Mouse (Mus musculus): ENCODE measurements at regions not wholly inside any gene's neighbourhood (a gene's known extent, or its start where the extent isn't known, plus 50 kb on each side); places are given as distances from the start of the nearest gene placed in this dataset.

GRCm38 (mm10) chr6:31086283-31086682 lies 127.4 kb upstream of the Klf14 start:
- 82% methylated on average over 5 of the region's 5 CpGs for WGBS
- TF ChIP-seq POLR2A (IDR thresholded peaks at IDR 0.05; ENCODE audit: borderline replicate concordance, extremely low read depth, low read depth, low read length) (no peak), CTCF (IDR thresholded peaks at IDR 0.05; ENCODE audit: insufficient read depth, low read length) (no peak)
- H3K4me1 ChIP-seq (ENCODE audit: control insufficient read depth, insufficient read depth, low read length): peaks cover 55% of the 10 kb centered on the region

DNA sequence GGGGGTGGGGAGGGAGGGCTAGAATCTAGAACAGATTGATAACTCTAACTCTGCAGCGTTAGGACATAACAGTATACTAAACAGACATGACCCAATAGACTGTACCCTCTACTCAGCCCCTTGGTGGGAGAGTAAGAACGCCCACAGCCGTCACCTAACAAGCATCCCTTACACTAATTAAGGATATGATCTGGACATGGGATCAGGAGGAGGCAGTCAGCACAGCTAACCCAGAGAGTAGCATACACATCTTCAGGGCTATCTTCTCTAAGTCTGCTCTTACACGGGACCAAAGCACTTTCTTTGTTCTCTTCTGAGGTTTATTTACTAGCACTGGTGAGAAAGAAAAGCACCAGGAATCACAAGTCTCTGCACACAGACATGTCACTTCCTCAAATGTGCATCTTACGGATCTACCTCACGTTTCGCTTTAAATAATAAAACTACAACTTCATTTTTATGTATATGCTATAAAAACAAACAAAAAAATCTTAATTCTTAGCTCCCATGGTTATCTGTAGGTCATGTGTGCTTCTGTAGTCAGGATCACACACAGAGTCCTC lies 128.0 kb upstream of the Klf14 start:
- peaks cover 53% of the 10 kb centered on the region for H3K4me1 ChIP-seq (ENCODE audit: control insufficient read depth, insufficient read depth, low read length)
- WGBS: 71% methylated on average over 7 of the region's 7 CpGs
- TF ChIP-seq POLR2A (IDR thresholded peaks at IDR 0.05; ENCODE audit: borderline replicate concordance, extremely low read depth, low read depth, low read length) (no peak), CTCF (IDR thresholded peaks at IDR 0.05; ENCODE audit: insufficient read depth, low read length) (no peak)

More at GRCm38 (mm10) chr6:31086283-31086682, 127.4 kb upstream of the Klf14 start:
- DNase-seq: no peak
- no peak overlapping the region for H3K4me3 ChIP-seq (replicated peaks; ENCODE audit: extremely low read depth, low read depth, low read length)

GRCm38 (mm10) chr6:31087511-31087910 lies 128.6 kb upstream of the Klf14 start:
- 56% methylated on average over 4 of the region's 4 CpGs for WGBS
- Histone ChIP-seq H3K4me3 (replicated peaks; ENCODE audit: extremely low read depth, low read depth, low read length) (no peak overlapping the region), H3K4me1 (ENCODE audit: control insufficient read depth, insufficient read depth, low read length) (peaks cover 47% of the 10 kb centered on the region)
- no peak for TF ChIP-seq CTCF (IDR thresholded peaks at IDR 0.05; ENCODE audit: insufficient read depth, low read length)
- no peak for TF ChIP-seq POLR2A (IDR thresholded peaks at IDR 0.05; ENCODE audit: borderline replicate concordance, extremely low read depth, low read depth, low read length)
- no peak for DNase-seq

More for the DNA sequence above, 128.0 kb upstream of the Klf14 start:
- DNase-seq: no peak
- no peak overlapping the region for H3K4me3 ChIP-seq (replicated peaks; ENCODE audit: extremely low read depth, low read depth, low read length)

GRCm38 (mm10) chr6:31088147-31088972 lies 129.5 kb upstream of the Klf14 start:
- Histone ChIP-seq H3K4me1 (ENCODE audit: control insufficient read depth, insufficient read depth, low read length) (peaks cover 50% of the 10 kb centered on the region), H3K4me3 (replicated peaks; ENCODE audit: extremely low read depth, low read depth, low read length) (no peak overlapping the region)
- 19% methylated on average over 18 of the region's 18 CpGs for WGBS
- TF ChIP-seq CTCF (IDR thresholded peaks at IDR 0.05; ENCODE audit: insufficient read depth, low read length) (no peak), POLR2A (IDR thresholded peaks at IDR 0.05; ENCODE audit: borderline replicate concordance, extremely low read depth, low read depth, low read length) (no peak)
- no peak for DNase-seq

GRCm38 (mm10) chr6:31088973-31089368 lies 130.1 kb upstream of the Klf14 start:
- WGBS: 28% methylated on average over 5 of the region's 5 CpGs
- Histone ChIP-seq H3K4me1 (ENCODE audit: control insufficient read depth, insufficient read depth, low read length) (peaks cover 51% of the 10 kb centered on the region), H3K4me3 (replicated peaks; ENCODE audit: extremely low read depth, low read depth, low read length) (no peak overlapping the region)
- no peak for TF ChIP-seq POLR2A (IDR thresholded peaks at IDR 0.05; ENCODE audit: borderline replicate concordance, extremely low read depth, low read depth, low read length)
- TF ChIP-seq CTCF (IDR thresholded peaks at IDR 0.05; ENCODE audit: insufficient read depth, low read length): no peak
- DNase-seq: no peak

DNA sequence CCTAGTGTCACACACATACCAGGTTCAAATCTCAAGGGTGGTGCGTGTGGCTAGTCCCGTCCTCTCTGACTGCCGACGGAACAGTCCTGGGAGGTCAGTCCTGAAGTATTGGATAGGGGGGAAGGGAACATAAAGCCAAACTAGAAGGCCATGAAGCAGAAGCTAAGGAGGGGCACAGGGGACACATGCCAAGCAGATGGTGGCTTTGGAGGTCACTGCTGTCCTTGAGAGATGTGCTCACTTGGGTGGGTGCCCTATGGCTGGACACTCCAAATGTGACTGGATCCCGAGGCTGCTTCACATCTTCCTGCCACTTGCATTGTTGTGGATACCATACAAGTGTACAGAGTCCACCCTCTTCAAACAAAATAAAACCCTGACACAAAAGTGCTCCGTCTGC lies 131.4 kb upstream of the Klf14 start:
- TF ChIP-seq CTCF (IDR thresholded peaks at IDR 0.05; ENCODE audit: insufficient read depth, low read length) (no peak), POLR2A (IDR thresholded peaks at IDR 0.05; ENCODE audit: borderline replicate concordance, extremely low read depth, low read depth, low read length) (no peak)
- WGBS: 58% methylated on average over 6 of the region's 6 CpGs
- DNase-seq: no peak
- H3K4me1 ChIP-seq (ENCODE audit: control insufficient read depth, insufficient read depth, low read length): peaks cover 48% of the 10 kb centered on the region
- H3K4me3 ChIP-seq (replicated peaks; ENCODE audit: extremely low read depth, low read depth, low read length): no peak overlapping the region

GRCm38 (mm10) chr6:31090791-31091190 lies 131.9 kb upstream of the Klf14 start:
- DNase-seq: no peak
- peaks cover 48% of the 10 kb centered on the region for H3K4me1 ChIP-seq (ENCODE audit: control insufficient read depth, insufficient read depth, low read length)
- WGBS: 55% methylated on average over 7 of the region's 7 CpGs
- H3K4me3 ChIP-seq (replicated peaks; ENCODE audit: extremely low read depth, low read depth, low read length): no peak overlapping the region
- TF ChIP-seq POLR2A (IDR thresholded peaks at IDR 0.05; ENCODE audit: borderline replicate concordance, extremely low read depth, low read depth, low read length) (no peak), CTCF (IDR thresholded peaks at IDR 0.05; ENCODE audit: insufficient read depth, low read length) (no peak)

- H3K4me3 ChIP-seq (replicated peaks; ENCODE audit: extremely low read depth, low read depth, low read length): no peak overlapping the region
- no peak for DNase-seq
- TF ChIP-seq CTCF (IDR thresholded peaks at IDR 0.05; ENCODE audit: insufficient read depth, low read length) (no peak), POLR2A (IDR thresholded peaks at IDR 0.05; ENCODE audit: borderline replicate concordance, extremely low read depth, low read depth, low read length) (no peak)
- 63% methylated on average over 6 of the region's 6 CpGs for WGBS
- H3K4me1 ChIP-seq (ENCODE audit: control insufficient read depth, insufficient read depth, low read length): peaks cover 46% of the 10 kb centered on the region
Measured at GRCm38 (mm10) chr6:31092324-31092723, 133.4 kb upstream of the Klf14 start.

DNA sequence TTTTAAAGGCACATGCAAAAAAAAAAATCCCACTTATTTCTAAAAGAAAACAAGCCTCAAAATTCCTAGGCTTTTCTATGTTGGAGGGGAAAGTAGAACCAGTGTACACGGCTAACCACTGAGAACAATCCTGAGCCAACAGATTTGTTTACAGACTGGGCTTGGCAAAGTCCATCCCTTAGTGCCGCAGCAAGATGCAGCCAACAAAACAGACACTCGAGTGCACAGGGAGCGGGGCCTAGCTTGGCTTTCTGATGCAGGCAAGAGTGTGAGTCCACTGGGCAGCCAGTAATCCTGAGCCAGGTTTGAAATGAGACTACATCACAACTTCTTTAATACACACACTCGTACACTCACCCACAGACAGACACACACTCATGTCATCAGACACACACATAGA lies 133.9 kb upstream of the Klf14 start:
- Histone ChIP-seq H3K4me1 (ENCODE audit: control insufficient read depth, insufficient read depth, low read length) (peaks cover 43% of the 10 kb centered on the region), H3K4me3 (replicated peaks; ENCODE audit: extremely low read depth, low read depth, low read length) (no peak overlapping the region)
- no peak for DNase-seq
- 25% methylated on average over 5 of the region's 5 CpGs for WGBS
- no peak for TF ChIP-seq POLR2A (IDR thresholded peaks at IDR 0.05; ENCODE audit: borderline replicate concordance, extremely low read depth, low read depth, low read length)
- TF ChIP-seq CTCF (IDR thresholded peaks at IDR 0.05; ENCODE audit: insufficient read depth, low read length): no peak

All from lung, adult 2 months (tissue).